11 mouse cellular contexts compared by ENCODE assay signal in the genomic region with DNA sequence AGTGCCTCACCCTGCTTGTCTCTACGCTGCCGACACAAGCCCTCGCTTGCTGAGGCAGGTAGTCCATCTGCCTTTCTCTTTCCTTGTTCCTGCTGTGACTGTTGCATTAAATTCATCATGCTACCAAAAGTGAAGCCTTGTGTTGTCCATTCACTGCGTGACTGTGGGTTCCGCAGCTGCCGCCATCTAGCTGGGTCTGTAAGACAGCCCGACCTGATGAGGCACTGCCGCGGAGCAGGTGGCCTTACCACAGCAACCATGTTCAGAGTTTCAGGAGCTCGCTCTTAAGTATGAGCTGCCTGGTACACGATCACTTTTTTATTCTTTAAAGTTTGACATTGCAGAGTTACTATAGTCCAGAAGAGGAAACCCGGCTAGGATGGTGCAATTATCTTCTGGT.
"Had no signal": no experiment of that assay in that cellular context is flagged by ENCODE, and none has a peak within 500 bp of the region (broad histone marks: within the 10 kb centered on the region; RNA-seq: fewer than 3 reads in every experiment).

No protein-coding gene starts in this region.

- ATAC-seq: lung, postnatal 0 days; midbrain, embryonic 13.5 days had no signal

- H3K9ac ChIP-seq: kidney, embryonic 15.5 days; liver, embryonic 14.5 days; midbrain, embryonic 13.5 days had no signal

- H3K27me3 ChIP-seq: kidney, embryonic 15.5 days; midbrain, embryonic 13.5 days had no signal

- H3K4me3 ChIP-seq: kidney, embryonic 15.5 days; midbrain, embryonic 13.5 days had no signal

- H3K4me1 ChIP-seq: kidney, embryonic 15.5 days; midbrain, embryonic 13.5 days had no signal

- H3K4me2 ChIP-seq: kidney, embryonic 15.5 days; midbrain, embryonic 13.5 days had no signal

- DNase-seq: kidney, adult 2 months; kidney, postnatal 14 days; liver; lung, adult 2 months; lung, postnatal 36 days; thymus, adult 18-20 months; thymus, postnatal 25 days had no signal

- H3K27ac ChIP-seq: kidney, embryonic 15.5 days; liver, embryonic 14.5 days; midbrain, embryonic 13.5 days had no signal

- H3K9me3 ChIP-seq: kidney, embryonic 15.5 days; midbrain, embryonic 13.5 days had no signal
